Mouse (Mus musculus) forebrain, embryonic 13.5 days (tissue): ENCODE data around the gene Ppp1r37. TPM values are rescaled to one million over a fixed set of nuclear protein-coding genes. Genes with fewer than 3 reads are reported as not detected.

Experiments used
- ATAC-seq: fragments of 200-750 bp; cut with Nextera tagmentation; 2 replicates; pipeline ENCODE4 v1.8.0; 2017
- H3K27ac ChIP-seq: fragments of 300-500 bp; sonication (generic); 2 replicates; pipeline ENCODE4 v1.5.1; 2015; ENCODE audit warnings: inconsistent platforms, mild to moderate bottlenecking, moderate library complexity
- H3K27me3 ChIP-seq: fragments of 300-500 bp; sonication (generic); 2 replicates; pipeline ENCODE4 v1.6.1; 2015; ENCODE audit warnings: mild to moderate bottlenecking, inconsistent platforms
- H3K36me3 ChIP-seq: fragments of 300-500 bp; sonication (generic); 2 replicates; pipeline ENCODE4 v1.6.1; 2015; ENCODE audit warnings: mild to moderate bottlenecking, inconsistent platforms; ENCODE audit not compliant: poor library complexity, severe bottlenecking
- H3K4me1 ChIP-seq: fragments of 300-500 bp; sonication (generic); 2 replicates; pipeline ENCODE4 v1.6.1; 2015; ENCODE audit warnings: inconsistent platforms
- H3K4me2 ChIP-seq: fragments of 300-500 bp; sonication (generic); 2 replicates; pipeline ENCODE4 v1.6.1; 2015; ENCODE audit warnings: inconsistent platforms, mild to moderate bottlenecking, moderate library complexity
- H3K4me3 ChIP-seq: fragments of 300-500 bp; sonication (generic); 2 replicates; pipeline ENCODE4 v1.5.1; 2015; ENCODE audit warnings: mild to moderate bottlenecking, inconsistent platforms
- H3K9ac ChIP-seq: fragments of 300-500 bp; sonication (generic); 2 replicates; pipeline ENCODE4 v1.6.1; 2015; ENCODE audit warnings: mild to moderate bottlenecking, inconsistent platforms
- H3K9me3 ChIP-seq: fragments of 300-500 bp; sonication (generic); replicated peaks from 2 replicates; pipeline ENCODE4 v1.6.1; 2016; ENCODE audit warnings: inconsistent platforms
- WGBS: fragments of 180-500 bp; shearing (Covaris S2); methylation state at CpG from one replicate; pipeline ENCODE4 v1.1.7; 2015; 5-methylcytosine and 5-hydroxymethylcytosine counted together
- polyA plus RNA-seq: library from polyadenylated mRNA; unstranded; fragments of >200 nt; fragmentation: Nextera tagmentation; extraction: Ambion mirVana; gene quantifications from 2 replicates; pipeline ENCODE4 v1.2.1, GENCODE M21; 2015

The Ppp1r37 gene
- polyA plus RNA-seq, 1 experiment from 2014 or later = 22.4 TPM

DNA sequence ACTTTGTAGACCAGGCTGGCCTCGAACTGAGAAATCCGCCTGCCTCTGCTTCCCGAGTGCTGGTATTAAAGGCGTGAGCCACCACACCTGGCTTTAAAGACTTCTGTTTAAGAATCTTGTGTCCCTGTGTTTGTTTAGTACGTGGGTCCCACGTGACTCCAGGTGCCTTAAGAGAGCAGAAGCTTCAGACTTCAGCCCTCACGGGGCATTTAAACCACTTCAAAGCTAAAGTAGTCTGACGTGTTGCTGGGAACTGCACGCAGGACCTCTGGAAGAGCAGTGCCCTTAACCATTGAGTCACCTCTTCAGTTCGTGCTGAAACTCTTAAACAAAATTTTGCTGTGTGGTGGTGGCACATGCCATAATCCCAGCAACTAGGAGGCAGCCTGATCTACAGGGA is 13.5 kb downstream of the Ppp1r37 start:
- Histone ChIP-seq H3K27me3 (no peaks in the 10 kb centered on the region), H3K36me3 (peaks cover 25% of the 10 kb centered on the region), H3K4me2 (no peak overlapping the region), H3K9me3 (no peaks in the 10 kb centered on the region), H3K4me3 (no peak overlapping the region), H3K4me1 (0 out of 2 replicates have a peak, but pooled peaks cover 6% of the 10 kb centered on the region), H3K27ac (no peak overlapping the region), H3K9ac (no peak overlapping the region)
- ATAC-seq = no peak
- WGBS = 94% methylated on average over 10 of the region's 10 CpGs

DNA sequence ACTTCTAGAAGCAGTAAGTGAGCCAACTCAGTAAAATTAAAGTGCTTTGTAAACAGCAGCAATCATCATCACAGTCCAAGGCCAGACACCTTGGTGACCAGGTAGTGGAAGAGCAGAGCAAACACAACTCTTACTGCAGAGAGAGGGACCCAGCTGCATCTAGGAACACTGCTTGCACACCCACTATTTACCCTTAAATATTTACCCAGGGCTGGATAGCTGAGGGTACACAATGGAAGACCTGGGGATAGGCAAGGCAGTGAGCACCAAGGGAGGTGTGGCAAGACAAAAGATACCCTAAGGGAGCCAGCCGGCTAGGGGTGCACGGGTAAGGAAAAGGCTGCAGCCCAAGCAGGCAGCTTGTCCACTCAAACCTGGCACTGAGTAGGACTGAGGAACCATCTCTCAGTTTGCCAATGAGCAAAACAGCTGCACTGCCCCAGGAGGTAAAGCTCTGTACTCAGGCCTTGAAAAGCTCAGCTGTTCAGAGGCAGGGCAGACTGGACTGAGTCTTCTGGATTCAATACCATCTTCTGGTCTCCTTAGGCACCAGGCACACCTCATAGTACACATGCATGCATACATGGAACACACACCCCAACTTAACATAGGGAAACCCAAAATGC is 15.4 kb downstream of the Ppp1r37 start:
- Histone ChIP-seq H3K4me2 (no peak overlapping the region), H3K27ac (no peak overlapping the region), H3K4me3 (no peak overlapping the region), H3K9ac (no peak overlapping the region), H3K9me3 (no peaks in the 10 kb centered on the region), H3K36me3 (peaks cover 8% of the 10 kb centered on the region; the same call in 1 of the 2 replicates), H3K4me1 (peaks cover 13% of the 10 kb centered on the region), H3K27me3 (no peaks in the 10 kb centered on the region)
- 49% methylated on average over 2 of the region's 2 CpGs for WGBS
- no peak for ATAC-seq

DNA sequence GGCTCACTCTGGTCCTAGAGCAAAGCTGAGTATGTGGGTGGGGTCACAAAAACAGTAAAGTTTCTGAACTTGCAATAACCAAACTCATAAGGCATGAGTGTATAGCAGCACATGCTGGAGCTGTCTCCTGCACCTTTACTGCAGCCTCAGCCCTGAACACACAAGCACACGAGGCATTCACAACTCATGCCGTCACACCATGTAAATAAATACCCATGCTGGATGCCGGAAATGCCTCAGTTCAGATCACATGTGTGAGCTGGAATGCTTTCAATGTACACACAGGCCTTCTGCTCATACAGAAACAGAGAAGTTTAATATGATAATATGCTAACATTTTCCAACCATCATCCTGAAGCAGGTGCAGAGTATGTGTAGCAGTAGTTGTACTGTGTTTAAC is 16.9 kb downstream of the Ppp1r37 start:
- Histone ChIP-seq H3K9ac (no peak overlapping the region), H3K4me1 (peaks cover 27% of the 10 kb centered on the region), H3K36me3 (no peaks in the 10 kb centered on the region), H3K9me3 (no peaks in the 10 kb centered on the region), H3K27ac (no peak overlapping the region), H3K4me2 (no peak overlapping the region), H3K27me3 (no peaks in the 10 kb centered on the region), H3K4me3 (no peak overlapping the region)
- WGBS = 73% methylated on average over 3 of the region's 3 CpGs
- no peak for ATAC-seq

DNA sequence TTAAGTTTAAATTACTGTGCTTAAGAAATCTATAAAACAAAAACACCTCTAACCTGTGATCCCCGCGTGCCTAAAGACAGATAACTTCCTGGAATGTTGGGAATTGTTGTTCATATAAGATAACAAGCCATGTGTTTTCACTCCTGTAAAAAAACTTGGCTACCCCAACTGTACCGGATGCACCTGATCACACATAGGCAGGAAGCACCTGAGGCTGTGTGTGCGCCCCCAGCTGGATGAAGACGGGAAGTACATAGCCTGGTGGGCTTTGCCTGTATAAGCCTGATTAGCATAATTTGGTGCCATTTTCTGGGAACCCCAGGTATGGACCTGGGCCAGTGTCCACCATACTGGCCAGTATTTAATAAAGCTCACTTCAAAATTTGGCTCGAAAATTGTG is 19.3 kb downstream of the Ppp1r37 start:
- Histone ChIP-seq H3K4me2 (no peak overlapping the region), H3K27ac (no peak overlapping the region), H3K27me3 (no peaks in the 10 kb centered on the region), H3K4me1 (peaks cover 32% of the 10 kb centered on the region), H3K9me3 (no peaks in the 10 kb centered on the region), H3K4me3 (no peak overlapping the region), H3K9ac (no peak overlapping the region), H3K36me3 (no peaks in the 10 kb centered on the region)
- WGBS = 55% methylated on average over 6 of the region's 6 CpGs
- ATAC-seq = no peak

- ATAC-seq = peak; percentile 94
- Histone ChIP-seq H3K27me3 (no peaks in the 10 kb centered on the region), H3K9me3 (no peaks in the 10 kb centered on the region), H3K4me3 (no peak overlapping the region), H3K4me1 (peaks cover 32% of the 10 kb centered on the region), H3K36me3 (no peaks in the 10 kb centered on the region), H3K4me2 (peak overlapping the region; percentile 32), H3K9ac (peak overlapping the region; percentile 48; the same call in 1 of the 2 replicates), H3K27ac (peak overlapping the region; percentile 75)
- 53% methylated on average over 8 of the region's 8 CpGs for whole genome bisulfite sequencing
These were observed 20.7 kb downstream of the Ppp1r37 start for GRCm38 (mm10) chr7:19542155-19542691.

DNA sequence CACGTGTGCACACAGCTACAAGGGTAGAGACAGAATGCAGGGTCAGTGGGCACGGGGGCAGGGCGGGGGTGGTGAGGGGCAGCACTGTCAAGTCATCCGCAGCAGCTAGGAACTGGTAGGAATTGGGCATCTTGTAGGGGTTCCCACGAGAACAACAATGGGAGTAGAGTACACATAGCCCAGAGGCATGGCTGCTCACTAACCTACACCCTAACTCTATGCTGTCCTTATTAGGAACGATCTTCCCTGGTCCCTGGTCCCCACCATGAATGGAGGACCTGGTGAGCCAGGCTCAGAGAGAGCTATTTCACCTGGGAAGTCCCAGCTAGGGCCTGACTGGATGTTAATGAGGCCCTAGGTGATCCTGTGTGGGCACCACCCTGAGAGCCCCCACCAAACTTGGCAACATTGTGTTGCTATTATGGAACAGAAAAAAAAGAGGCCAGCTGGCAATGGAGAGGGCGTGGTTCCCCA is 21.2 kb downstream of the Ppp1r37 start:
- Histone ChIP-seq H3K4me2 (peak overlapping the region; percentile 32), H3K4me1 (peaks cover 29% of the 10 kb centered on the region), H3K27ac (peak overlapping the region; percentile 75), H3K27me3 (no peaks in the 10 kb centered on the region), H3K36me3 (no peaks in the 10 kb centered on the region), H3K9ac (0 out of 2 replicates have a peak overlapping the region, but pooled peaks have one; percentile 48), H3K9me3 (no peaks in the 10 kb centered on the region), H3K4me3 (no peak overlapping the region)
- ATAC-seq = no peak; the same call in 1 of the 2 replicates
- 63% methylated on average over 7 of the region's 7 CpGs for WGBS

- Histone ChIP-seq H3K4me2 (no peak overlapping the region), H3K27ac (peak overlapping the region; percentile 75), H3K36me3 (no peaks in the 10 kb centered on the region), H3K4me3 (no peak overlapping the region), H3K9me3 (no peaks in the 10 kb centered on the region), H3K4me1 (peaks cover 26% of the 10 kb centered on the region), H3K27me3 (no peaks in the 10 kb centered on the region), H3K9ac (no peak overlapping the region)
- no peak for ATAC-seq
- 93% methylated on average over 2 of the region's 2 CpGs for WGBS
These were observed 21.9 kb downstream of the Ppp1r37 start for GRCm38 (mm10) chr7:19540771-19541566.

DNA sequence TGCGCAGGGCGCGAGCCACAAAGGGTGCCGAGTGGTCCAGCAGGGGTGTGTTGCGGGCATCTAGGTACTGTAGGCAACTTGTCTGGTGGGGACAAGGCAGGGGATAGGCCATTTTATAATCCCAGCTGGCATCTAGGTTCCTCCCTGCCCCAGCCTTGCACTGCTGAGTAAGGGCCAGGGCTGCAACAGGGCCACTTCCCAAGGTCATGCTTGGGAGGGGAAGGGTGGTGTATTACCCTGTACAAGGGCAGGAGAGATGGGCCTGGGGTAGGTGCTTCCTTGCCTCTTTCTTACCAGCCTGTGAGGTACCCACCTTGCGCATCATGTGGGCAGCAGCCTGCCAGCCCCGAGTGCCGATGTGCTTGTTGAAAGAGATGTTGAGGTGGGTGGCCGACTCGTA is 28.2 kb downstream of the Ppp1r37 start:
- 97% methylated on average over 10 of the region's 10 CpGs for WGBS
- no peaks in the 10 kb centered on the region for H3K4me1 ChIP-seq
- no peak overlapping the region for H3K4me3 ChIP-seq
- no peak overlapping the region for H3K9ac ChIP-seq
- ATAC-seq = no peak
- H3K36me3 ChIP-seq = peaks cover 60% of the 10 kb centered on the region
- H3K27ac ChIP-seq = no peak overlapping the region
- no peak overlapping the region for H3K4me2 ChIP-seq
- no peaks in the 10 kb centered on the region for H3K9me3 ChIP-seq
- no peaks in the 10 kb centered on the region for H3K27me3 ChIP-seq

- H3K4me2 ChIP-seq = no peak overlapping the region
These were observed 30.6 kb downstream of the Ppp1r37 start for GRCm38 (mm10) chr7:19532240-19532639.

DNA sequence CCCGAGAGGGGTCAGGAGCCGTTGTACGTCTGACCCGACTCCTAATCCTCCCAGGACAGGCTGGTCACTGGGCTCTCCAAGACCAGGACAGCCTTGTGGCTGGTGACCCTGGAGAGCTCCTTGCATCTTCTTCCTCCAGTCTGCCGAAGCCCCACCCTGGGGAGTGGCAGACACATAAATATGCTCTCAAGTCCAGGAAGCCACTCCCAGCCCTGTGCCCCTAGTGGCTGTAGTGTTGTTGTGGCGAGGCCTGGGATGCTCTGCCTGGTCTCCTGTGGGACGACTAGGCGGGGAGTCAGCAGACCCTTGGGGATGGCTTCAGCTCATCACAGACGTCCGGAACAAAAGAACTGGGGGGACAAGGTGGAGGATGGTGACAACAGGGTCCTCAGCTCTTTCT is 31.8 kb downstream of the Ppp1r37 start:
- peaks cover 75% of the 10 kb centered on the region for H3K36me3 ChIP-seq
- whole genome bisulfite sequencing = 79% methylated on average over 10 of the region's 10 CpGs
- H3K9ac ChIP-seq = no peak overlapping the region

More at GRCm38 (mm10) chr7:19532240-19532639, 30.6 kb downstream of the Ppp1r37 start:
- Histone ChIP-seq H3K9me3 (no peaks in the 10 kb centered on the region), H3K27ac (no peak overlapping the region), H3K9ac (no peak overlapping the region), H3K36me3 (peaks cover 75% of the 10 kb centered on the region), H3K4me1 (no peaks in the 10 kb centered on the region), H3K4me3 (no peak overlapping the region), H3K27me3 (no peaks in the 10 kb centered on the region)
- no peak for ATAC-seq
- WGBS = 91% methylated on average over 14 of the region's 14 CpGs

DNA sequence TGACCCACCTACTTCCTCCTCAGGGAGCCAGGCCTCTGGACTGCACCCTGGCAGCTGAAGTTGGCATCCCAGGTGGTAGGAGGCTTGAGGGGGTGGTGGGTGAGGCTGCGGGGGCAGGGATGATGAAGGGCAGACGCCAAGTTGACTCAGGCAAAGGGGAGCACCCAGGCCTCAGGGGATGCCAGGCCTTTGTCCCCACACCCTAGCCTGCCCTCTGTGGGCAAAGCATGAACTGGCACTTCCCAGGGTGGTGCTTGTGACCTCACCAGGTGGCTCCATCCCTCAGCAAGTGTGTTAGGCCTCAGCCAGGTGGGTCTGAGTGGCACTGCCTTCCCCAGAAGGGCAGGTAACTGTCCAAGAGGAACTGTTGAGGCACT is 37.8 kb downstream of the Ppp1r37 start:
- 70% methylated on average over 2 of the region's 2 CpGs for WGBS
- Histone ChIP-seq H3K27ac (no peak overlapping the region), H3K4me2 (no peak overlapping the region), H3K9me3 (no peaks in the 10 kb centered on the region), H3K9ac (no peak overlapping the region), H3K4me1 (peaks cover 22% of the 10 kb centered on the region), H3K4me3 (no peak overlapping the region), H3K36me3 (peaks cover 19% of the 10 kb centered on the region), H3K27me3 (peaks cover 56% of the 10 kb centered on the region)
- no peak for ATAC-seq

More for the DNA sequence above, 31.8 kb downstream of the Ppp1r37 start:
- H3K4me1 ChIP-seq = no peaks in the 10 kb centered on the region
- H3K27ac ChIP-seq = no peak overlapping the region
- H3K9me3 ChIP-seq = no peaks in the 10 kb centered on the region
- no peak overlapping the region for H3K4me3 ChIP-seq
- H3K27me3 ChIP-seq = no peaks in the 10 kb centered on the region
- H3K4me2 ChIP-seq = no peak overlapping the region
- ATAC-seq = no peak

GRCm38 (mm10) chr7:19524420-19525104 is 38.3 kb downstream of the Ppp1r37 start:
- peaks cover 61% of the 10 kb centered on the region for H3K27me3 ChIP-seq
- H3K27ac ChIP-seq = no peak overlapping the region
- peaks cover 14% of the 10 kb centered on the region for H3K36me3 ChIP-seq
- peak; percentile 48 for ATAC-seq
- peak overlapping the region; percentile 43 for H3K4me3 ChIP-seq
- WGBS = 12% methylated on average over 24 of the region's 24 CpGs
- H3K9ac ChIP-seq = peak overlapping the region; percentile 63
- H3K4me1 ChIP-seq = peaks cover 27% of the 10 kb centered on the region
- H3K4me2 ChIP-seq = peak overlapping the region; percentile 76
- H3K9me3 ChIP-seq = no peaks in the 10 kb centered on the region
